Mouse (Mus musculus): ENCODE measurements around the gene Card11. TPM values are rescaled to one million over a fixed set of nuclear protein-coding genes. Genes with fewer than 3 reads are reported as not detected.
A peak's percentile ranks its signal among the peaks of the same experiment; 100 is the strongest.

The Card11 gene
- 1 to 10 TPM in 2 of 4 experiments, under 1 TPM in 2; 0.25 to 2.0 (median 0.85) TPM for total RNA-seq (2022)

DNA sequence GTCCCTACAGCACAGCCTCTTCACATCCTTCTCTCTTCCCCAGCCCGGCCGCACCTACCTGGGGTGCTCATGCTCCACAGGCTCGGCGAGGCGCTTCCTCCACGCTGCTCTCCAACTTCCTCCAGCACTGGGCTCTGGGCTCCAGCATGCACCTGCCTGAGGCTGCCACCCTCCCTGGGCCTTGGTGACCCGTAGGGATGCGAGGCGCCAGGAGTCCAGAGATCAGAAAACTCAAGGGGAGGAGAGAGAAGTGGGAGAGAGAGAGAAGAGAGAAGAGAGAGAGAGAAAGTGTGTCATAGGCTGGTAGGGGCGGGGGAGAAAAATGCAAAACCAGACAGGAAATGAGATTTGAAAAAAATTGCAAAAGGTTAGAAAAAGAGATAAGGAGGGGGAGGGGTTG, at the start of gene Card11:
Gene Card11 (minus strand): TSS at position 234 of the 400 bp plus-strand sequence.
- DNase-seq (ENCODE audit: low spot score in 2 of 2) = no peak

DNA sequence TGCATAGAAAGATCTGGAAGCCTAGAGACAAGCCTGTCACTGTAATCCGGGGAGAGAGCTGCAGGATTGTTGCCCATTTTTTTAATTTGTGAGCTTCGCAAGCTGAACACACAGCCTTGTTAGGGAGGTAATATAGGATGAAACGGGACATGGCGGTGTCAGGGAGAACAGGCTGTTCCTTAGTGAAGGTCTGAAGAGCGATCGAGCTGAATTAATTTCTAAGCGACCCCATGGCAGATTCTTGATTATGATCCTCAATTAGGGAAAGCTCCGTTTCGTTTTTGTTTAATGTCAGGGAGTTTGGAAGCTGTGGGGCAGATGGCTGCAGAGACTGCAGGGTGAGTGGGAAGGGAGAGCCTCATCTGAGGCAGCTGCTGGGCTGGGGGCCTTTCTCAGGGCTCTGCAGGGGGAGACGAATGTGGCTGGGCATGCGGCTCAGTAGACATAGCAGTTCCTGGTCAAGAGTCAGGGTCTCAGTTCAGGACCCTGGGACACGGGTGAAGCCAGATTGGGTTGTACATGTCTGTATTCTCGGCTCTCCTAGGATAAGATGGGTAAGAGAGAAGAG, 47.4 kb upstream of the Card11 start:
- DNase-seq (ENCODE audit: low spot score in 2 of 2) = no peak

DNA sequence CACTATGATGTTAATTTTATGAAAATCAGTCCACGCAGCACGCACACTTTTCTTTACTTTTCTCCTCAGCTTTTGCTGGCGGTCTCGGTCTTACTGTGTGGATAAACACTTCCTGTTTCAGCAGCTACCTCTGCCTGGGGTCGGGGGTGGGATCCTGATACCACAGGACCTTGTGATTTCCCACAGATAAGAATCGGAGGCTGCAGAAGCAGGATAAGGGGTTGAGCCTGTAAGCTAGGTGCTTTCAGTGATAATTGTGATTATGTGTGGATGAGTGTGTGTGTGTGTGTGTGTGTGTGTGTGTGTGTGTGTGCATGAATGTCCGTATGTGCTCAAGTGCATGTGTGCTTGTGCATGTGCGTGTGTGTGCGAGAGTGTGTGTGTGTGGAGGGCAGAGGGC, 44.6 kb upstream of the Card11 start:
- no peak for DNase-seq (ENCODE audit: low spot score in 2 of 2)

DNA sequence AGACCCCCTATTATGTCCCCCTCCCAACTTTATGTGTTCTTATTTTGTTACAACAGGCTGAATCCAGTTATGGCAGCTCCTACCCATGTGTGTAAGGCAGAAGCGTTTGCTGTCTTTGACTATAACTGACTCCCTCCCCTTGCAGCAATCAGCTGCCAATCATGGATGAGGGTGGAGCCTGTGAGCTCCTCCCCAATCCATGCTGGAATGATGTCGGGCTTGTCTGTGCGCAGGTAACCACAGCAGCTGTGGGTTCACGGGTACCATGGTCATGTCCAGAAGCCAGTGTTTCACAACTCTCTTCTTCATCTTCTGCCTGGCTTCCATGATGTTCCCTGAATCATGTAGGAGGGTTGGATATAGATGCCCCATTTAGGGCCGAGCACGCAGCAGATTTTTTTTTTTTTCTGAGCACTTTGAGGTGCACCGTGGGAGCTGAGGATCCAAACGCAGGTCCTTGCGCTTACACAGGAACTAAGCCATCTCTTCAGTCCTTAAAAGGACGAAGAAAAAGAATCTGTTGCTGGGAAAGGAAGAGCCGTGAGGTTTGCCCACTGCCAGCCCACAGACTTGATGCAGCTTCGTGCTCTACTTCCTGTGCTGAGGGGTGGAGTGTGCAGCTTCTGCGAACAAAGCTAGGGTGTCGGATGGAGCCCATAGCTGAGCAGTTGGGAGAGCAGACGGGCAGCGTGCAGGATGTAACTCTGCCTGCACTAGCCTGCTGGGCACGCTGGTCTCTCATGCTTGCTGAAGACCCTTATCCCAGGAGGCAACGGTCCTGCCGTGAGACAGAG, 43.5 kb upstream of the Card11 start:
- peak; percentile 30 to 38 for DNase-seq (ENCODE audit: low spot score in 2 of 2)

DNA sequence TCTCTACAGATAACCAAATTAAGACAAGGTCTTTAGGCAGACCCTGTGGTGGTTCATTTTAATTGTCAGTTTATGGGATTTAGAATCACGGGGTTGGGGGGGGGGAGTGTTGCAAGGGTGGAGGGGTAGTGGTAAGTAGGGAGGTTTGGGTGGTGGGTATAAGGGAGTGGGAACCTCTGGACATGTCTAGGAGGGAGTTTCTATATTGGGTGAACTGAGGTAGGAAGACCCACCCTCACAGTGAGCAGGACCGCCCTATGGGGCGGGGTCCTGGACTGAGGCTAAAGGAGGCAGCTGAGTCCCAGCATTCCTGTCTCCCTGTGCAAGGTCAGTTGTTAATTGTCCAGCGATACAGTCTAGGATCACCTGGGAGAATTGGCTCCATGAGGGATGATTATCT, 42.0 kb upstream of the Card11 start:
- no peak for DNase-seq (ENCODE audit: low spot score in 2 of 2)

DNA sequence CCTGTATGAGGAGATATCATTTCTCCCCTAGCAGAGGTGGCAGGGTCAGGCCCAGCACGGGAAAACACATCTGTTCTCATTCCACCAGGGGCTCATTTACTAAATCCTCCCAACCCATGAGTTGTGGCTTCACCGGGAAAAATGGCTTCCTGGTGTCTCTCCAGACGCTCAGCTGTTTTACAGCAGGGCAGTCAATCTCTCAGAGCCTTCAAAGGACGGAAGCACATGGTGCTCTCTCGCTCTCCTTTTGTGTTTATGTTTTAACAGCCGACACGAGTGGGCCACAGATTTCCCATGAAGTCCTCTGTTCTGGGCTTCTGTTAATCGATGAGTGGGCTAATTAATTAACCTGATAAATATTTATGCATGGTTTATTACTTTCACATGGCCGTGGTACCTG, 40.5 kb upstream of the Card11 start:
- no peak for DNase-seq (ENCODE audit: low spot score in 2 of 2)

DNA sequence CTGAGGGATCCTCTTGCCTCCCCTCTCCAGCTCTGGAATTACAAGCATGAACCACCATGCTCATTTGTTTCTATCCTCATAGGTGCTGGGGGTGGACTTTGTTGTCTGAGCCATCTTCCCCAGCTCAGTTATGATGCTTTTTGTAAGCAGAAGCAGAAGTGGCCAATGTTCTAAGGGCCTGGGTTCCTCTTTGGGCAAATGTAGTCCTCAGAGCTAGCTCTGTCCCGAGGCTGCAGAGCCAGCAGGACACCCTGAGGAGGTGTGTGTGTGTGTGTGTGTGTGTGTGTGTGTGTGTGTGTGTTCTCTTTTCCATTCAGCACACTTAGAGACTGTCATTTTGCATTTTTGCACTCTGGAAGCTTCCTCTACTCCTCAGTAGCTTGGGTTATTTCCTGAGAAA, 38.0 kb upstream of the Card11 start:
- DNase-seq (ENCODE audit: low spot score in 2 of 2) = no peak

DNA sequence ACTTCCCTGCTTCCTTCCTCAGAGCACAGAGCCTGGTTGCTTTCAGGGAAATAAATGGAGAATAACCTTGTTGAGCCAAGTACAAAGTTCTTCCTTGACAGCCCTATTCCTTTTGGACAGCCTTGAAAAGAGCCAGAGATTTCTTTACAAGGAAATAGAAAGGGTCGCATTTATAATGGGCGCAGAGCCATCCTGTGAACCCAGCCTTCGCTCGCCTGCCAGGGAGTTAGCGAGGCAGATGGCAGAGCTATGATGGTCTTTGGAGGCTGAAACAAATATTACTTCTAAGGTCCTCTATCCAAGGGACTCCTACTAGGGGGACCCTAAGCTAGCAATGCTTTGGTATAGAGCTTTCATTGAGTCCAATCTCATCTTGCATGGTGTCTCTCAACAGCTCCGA, 35.0 kb upstream of the Card11 start:
- no peak for DNase-seq (ENCODE audit: low spot score in 2 of 2)

DNA sequence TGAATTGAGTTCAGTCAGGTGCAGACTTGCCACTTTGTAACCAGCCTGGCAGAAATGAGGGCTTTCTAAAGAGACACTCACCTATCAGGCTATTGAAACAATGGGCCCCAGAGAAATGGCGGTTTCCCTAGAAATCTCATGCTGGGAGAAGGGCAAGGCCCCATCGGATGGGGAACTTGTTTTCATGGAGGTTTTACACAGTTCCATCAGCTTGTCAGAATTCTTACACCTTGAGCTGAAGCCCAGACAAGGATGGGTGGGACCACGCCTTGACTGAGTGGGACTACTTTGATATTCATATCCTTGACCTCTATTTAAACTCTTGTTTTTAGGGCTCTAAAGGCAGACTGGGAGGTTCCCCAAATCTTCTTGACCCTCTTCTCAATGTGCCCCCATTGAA, 33.9 kb upstream of the Card11 start:
- no peak for DNase-seq (ENCODE audit: low spot score in 2 of 2)

DNA sequence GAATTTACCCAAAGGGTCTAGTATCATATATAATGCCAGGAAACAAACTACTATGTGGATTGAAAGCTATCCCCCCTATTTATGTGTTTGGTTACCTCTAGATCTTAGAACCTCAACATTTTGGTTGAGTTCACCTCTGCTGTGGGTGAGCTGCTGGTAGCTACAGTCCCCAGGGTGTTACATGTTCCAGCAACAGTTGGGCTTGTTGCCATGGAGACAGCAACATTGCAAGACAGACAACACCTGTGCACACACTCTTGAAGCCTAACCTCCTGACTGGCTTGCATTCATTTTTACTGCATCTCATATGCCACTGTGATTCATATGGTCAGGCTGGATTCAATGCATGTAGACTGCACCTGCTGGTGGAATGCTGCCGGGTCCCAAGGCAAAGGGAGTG, 32.6 kb upstream of the Card11 start:
- DNase-seq (ENCODE audit: low spot score in 2 of 2) = no peak

DNA sequence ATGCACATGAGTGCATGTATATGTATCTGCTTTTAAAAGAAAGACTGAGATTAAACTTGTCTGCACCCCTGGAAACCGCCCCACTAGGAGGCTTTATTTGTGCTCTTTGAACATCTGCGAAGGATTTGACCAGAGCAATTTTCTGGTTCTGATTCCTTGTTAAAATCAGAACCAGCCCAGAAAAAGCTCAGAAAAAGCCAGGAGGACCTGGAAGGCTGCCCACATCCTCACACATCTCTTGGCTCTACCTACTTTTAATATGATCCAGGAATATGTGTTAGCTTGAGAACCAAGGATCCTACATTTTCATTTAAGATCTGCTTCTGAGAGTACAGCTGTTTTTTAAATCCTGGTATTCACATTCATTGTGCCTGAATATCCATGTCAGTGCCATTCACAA, 29.0 kb upstream of the Card11 start:
- no peak for DNase-seq (ENCODE audit: low spot score in 2 of 2)

DNA sequence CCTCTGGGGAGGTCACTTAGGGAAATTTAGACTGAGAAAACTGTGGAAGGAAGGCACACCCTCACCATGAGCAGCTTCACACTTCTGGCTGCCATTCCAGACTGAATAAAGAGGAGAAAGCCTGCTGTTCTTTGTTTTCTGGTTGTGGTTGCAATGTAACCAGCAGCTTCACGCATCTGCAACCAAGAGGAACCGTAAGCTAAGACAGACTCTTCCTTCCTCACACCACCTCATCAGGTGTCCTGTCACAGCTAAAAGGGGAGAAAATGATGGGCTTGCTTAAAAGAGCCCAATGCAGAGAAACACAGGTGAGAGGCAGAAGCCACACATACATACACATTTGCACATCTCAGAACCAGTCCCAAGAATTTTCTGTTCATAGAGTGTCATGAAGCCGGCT, 25.3 kb upstream of the Card11 start:
- no peak for DNase-seq (ENCODE audit: low spot score in 2 of 2)

DNA sequence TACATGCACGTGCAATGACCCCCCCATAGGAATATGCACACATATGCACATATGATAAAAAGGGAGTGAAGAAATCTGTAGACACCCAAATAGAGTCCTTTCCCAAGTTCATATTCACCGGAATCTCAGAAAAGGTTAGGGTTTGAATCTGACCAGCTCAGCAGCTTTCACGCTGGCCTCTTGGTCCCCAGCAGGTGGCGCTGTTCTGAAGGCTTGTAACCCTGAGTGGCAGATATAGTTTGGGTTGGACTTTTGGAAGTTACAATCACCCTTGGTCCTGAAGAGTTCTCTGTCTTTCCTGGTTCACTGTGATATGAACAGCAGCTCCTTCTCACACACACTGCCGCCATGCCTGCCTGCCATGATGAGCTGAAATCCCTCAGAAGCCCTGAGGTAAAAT, 24.1 kb upstream of the Card11 start:
- DNase-seq (ENCODE audit: low spot score in 2 of 2) = no peak

DNA sequence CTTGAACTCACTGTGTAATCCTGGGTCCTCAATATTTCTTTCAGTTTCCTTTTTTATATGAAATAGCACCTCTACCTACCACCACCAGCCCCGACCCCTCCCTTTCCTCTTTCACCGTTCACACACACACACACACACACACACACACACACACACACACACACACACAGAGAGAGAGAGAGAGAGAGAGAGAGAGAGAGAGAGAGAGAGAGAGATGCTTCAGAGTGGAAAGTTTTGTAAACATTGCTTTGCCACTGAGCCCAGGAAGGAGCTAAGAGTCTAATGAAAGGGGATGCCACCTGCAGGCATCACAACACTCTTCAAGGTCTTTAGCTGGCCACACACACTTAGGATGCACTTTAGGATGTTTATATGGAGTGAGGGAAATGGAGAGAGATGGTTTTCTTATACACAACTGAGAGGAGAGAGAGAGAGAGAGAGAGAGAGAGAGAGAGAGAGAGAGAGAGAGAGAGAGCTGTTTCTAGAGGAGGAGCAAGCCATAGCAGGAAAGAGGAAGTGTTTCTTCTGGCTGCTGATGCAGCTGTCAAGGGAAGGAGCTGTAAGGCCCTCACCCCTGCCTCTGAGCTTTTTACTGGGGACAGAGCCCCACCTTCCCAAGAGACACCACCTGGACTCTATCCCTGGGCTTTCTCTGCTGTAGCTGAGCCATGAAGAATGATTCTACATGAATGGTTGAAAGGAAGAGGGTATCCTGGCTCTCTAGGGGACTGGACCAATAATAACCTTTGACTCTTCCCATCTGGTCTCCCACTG, 17.7 kb upstream of the Card11 start:
- DNase-seq (ENCODE audit: low spot score in 2 of 2) = no peak

DNA sequence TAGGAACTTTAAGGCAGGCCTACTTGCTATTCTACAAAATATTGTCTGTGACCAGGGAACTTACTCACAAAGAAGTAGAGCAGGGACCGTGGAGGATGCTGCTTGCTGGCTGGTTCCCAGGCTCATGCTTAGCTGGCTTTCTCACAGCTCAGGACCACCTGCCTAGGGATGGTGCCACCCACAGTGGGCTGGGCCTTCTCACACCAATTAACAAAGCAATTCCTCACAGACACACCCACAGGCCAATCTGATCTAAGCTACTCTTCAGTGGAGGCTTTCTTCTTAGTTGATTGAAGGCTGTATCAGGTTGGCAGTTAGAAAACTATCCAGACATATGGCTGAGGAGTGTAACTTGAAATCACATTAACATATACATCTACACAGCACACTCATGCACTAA, 15.7 kb upstream of the Card11 start:
- DNase-seq (ENCODE audit: low spot score in 2 of 2) = no peak

DNA sequence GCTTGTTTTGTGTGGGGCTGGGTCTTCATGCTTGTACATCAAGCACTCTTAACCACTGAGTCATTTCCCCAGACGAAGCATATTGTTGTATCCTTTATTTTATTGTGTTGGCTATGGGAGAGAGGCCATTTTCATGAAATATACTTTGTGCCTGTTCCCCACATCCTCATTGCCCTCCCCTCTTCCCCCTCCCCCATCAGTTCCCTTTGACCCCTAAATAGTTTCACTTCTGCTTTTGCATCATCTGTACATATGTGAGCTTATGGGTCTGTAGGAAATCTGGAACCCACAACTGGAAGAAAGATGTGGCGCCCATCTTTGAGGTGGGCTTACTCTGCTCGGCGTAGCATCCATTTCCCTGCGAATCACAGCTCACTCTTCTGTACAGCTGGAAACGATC, 13.8 kb upstream of the Card11 start:
- DNase-seq (ENCODE audit: low spot score in 2 of 2) = no peak

DNA sequence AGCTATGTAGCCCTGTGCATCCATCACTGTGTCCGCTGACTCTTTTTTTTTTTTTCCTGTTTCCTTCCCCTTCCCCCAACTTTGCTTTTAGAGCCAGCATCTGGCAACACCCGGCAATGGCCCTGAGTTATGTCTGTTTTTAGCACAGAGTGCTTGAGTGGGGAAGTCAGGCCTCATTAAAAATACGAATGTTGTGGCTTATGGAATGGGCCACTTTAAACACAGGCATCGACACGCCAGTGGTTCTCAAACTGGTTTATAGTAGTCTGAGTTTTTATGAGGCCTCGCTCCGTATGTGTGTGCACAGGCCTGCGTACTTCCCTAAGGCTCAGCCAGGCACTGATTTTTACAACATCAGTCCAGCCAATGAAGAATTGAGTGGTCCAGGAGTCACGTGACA, 13.1 kb upstream of the Card11 start:
- DNase-seq (ENCODE audit: low spot score in 2 of 2) = no peak

DNA sequence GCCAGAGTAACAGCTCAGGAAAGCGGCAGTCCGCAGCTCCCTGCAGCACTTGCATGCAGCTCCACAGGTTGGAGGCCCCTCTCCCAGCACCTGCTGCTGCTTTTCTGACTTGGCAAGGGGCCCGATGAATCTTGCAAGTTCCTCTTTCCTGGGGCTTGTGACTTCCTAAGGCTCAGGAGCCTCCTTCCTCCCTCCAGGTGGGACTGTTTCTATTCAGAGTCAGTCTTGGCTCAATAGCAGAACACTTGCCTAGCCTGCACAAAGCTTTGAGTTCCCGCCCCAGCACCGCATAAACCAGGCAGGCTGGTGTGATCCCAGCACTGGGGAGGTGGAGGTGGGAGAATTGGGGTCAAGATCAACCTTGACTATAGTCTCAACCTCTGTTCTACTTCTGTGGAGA, 5.1 kb upstream of the Card11 start:
- DNase-seq (ENCODE audit: low spot score in 2 of 2) = no peak

DNA sequence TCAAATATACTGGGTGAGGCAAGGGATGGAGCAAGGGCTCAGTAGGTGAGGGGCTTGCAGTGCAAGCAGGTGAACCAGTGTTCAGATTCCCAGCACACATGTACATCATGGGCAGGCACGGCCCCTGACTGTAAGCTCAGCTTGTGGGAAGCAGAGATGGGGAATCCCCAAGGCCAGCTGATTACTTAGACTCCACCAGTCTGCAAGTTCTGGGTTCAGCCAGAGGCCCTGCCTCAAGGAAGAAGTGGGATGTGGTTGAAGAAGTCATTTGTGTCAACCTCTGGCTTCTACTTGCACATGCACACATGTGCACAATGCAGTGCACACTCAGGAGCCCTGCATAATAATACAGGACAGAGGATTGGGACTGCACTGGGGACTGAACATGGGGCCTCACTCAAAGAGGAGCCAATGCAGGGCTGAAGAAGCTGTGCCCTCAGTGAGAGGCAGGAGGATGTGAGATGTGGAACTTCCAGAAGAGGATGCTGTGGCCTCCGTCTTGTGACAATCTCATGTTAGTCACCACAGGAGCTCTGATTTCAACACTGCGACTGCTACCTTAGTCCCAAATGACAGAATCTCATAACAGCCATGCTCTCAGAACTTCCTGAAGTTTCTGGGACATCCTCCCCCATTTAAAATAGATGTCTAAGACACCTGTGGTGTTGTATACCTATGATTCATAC, 3.8 kb upstream of the Card11 start:
- no peak for DNase-seq (ENCODE audit: low spot score in 2 of 2)

DNA sequence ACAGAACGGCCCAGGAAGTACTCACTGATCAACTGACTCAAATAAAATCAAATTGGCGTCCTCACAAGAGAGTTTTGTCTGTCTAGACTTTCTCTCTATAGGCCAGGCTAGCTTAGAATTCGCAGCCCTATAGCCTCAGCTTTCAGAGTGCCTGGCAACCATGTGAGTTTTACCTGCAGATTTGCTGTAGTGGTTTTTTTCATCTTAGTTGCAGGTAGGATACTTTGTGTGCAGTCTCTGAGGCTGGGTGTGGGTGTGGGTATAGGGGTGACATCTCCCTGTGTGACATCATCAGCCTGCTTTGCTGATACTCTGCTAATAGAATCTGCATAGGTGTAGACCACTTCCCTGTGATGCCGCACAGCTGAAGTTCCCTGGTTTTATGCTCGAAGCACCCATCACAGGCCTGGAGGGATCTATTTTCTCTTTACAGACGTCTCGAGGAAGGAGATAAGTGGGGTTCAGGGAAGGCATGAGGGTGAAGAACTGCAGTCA, 1.2 kb downstream of the Card11 start:
- no peak for DNase-seq (ENCODE audit: low spot score in 2 of 2)

DNA sequence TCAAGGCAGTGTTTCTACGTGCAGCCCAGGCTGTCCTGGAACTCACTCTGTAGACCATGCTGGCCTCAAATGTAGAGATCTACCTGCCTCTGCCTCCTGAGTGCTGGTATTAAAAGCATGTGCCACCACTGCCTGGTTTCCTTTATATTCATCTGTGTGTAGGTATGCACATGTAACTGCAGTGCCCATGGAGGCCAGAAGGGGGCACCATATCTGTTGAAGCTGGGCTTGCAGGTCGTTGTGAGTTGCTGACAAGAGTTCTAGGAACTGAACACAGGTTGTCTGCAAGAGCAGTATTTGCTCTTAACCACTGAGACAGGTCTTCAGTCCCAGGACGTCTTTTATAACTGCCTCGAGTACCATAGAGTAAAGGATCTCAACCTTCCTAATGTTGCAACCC, 2.6 kb downstream of the Card11 start:
- no peak for DNase-seq (ENCODE audit: low spot score in 2 of 2)
